Mouse (Mus musculus) CH12.LX (cell line): ENCODE data around the gene Slc6a16. TPM values are rescaled to one million over a fixed set of nuclear protein-coding genes. Genes with fewer than 3 reads are reported as not detected.

ENCODE experiments used
- DNase-seq: peaks from one replicate; pipeline ENCODE4 v3.0.0-alpha.2; 2013; ENCODE audit errors: extremely low read depth
- H3K27ac ChIP-seq: 2 replicates; pipeline ENCODE4 v1.5.1; 2012; ENCODE audit warnings: low read depth, mild to moderate bottlenecking, control low read depth, moderate library complexity; ENCODE audit not compliant: insufficient read depth
- H3K27me3 ChIP-seq: replicated peaks from 2 replicates; pipeline ENCODE3; 2012; ENCODE audit warnings: inconsistent platforms
- H3K36me3 ChIP-seq, 2 experiments: replicated peaks in 1 of 2; 2 replicates each; pipeline versions ENCODE3 to v1.6.1; 2012; ENCODE audit warnings: inconsistent platforms in 1 of 2, low read length in 1 of 2, mild to moderate bottlenecking in 1 of 2, mixed read lengths in 1 of 2, moderate library complexity in 1 of 2; ENCODE audit not compliant: control insufficient read depth in 1 of 2, insufficient read depth in 1 of 2
- H3K4me1 ChIP-seq, 2 experiments: 2 replicates each; pipeline ENCODE4 v1.6.1; 2012; ENCODE audit warnings: inconsistent platforms in 1 of 2, moderate library complexity in 1 of 2; ENCODE audit not compliant: insufficient read depth in 2 of 2, control insufficient read depth in 1 of 2
- H3K4me2 ChIP-seq: 2 replicates; pipeline ENCODE4 v1.6.1; 2012; ENCODE audit warnings: low read depth, mild to moderate bottlenecking, control low read depth; ENCODE audit not compliant: poor library complexity, insufficient read depth, severe bottlenecking
- H3K4me3 ChIP-seq, 3 experiments: fragments of 150-350 bp in 1 of 3; sonication (generic) in 1 of 3; replicated peaks in 1 of 3; 2 replicates each; pipeline versions ENCODE3 to v1.5.1; 2011 to 2012; ENCODE audit warnings: low read depth in 2 of 3, low read length in 2 of 3, mild to moderate bottlenecking in 2 of 3, moderate library complexity in 2 of 3, control low read depth in 1 of 3, improper control_type of control experiment in 1 of 3, inconsistent platforms in 1 of 3, mixed read lengths in 1 of 3; ENCODE audit not compliant: poor library complexity in 1 of 3
- H3K79me2 ChIP-seq: replicated peaks from 2 replicates; pipeline ENCODE4 v1.6.1; 2012; ENCODE audit warnings: mild to moderate bottlenecking, moderate library complexity; ENCODE audit not compliant: control insufficient read depth, poor library complexity, insufficient read depth, severe bottlenecking; ENCODE audit errors: extremely low read depth
- H3K9ac ChIP-seq: 2 replicates; pipeline ENCODE4 v1.6.1; 2012; ENCODE audit warnings: low read depth, mild to moderate bottlenecking, control low read depth, moderate library complexity; ENCODE audit not compliant: insufficient read depth
- H3K9me3 ChIP-seq: replicated peaks from 2 replicates; pipeline ENCODE3; 2012; ENCODE audit warnings: low read length, inconsistent platforms, mixed read lengths
- CHD2 ChIP-seq: IDR thresholded peaks from 2 replicates; pipeline ENCODE4 v1.6.1; 2011; ENCODE audit warnings: low read length, improper control_type of control experiment
- CTCF ChIP-seq, 2 experiments: IDR thresholded peaks in 1 of 2; conservative IDR thresholded peaks in 1 of 2; 2 replicates each; pipeline ENCODE4 v1.5.1; 2011 to 2012; ENCODE audit warnings: low read depth in 2 of 2, low read length in 2 of 2, improper control_type of control experiment in 1 of 2, inconsistent platforms in 1 of 2, mild to moderate bottlenecking in 1 of 2, moderate library complexity in 1 of 2
- E2F4 ChIP-seq: IDR thresholded peaks from 2 replicates; pipeline ENCODE4 v1.6.1; 2011; ENCODE audit warnings: low read depth, low read length, improper control_type of control experiment; ENCODE audit not compliant: insufficient replicate concordance
- ELF1 ChIP-seq: IDR thresholded peaks from 2 replicates; pipeline ENCODE4 v1.6.1; 2014; ENCODE audit warnings: low read depth, mild to moderate bottlenecking, inconsistent platforms, low read length, improper control_type of control experiment
- EP300 ChIP-seq: IDR thresholded peaks from 2 replicates; pipeline ENCODE4 v1.6.1; 2011; ENCODE audit warnings: low read length, improper control_type of control experiment
- ETS1 ChIP-seq: conservative IDR thresholded peaks from 2 replicates; pipeline ENCODE4 v1.6.1; 2012; ENCODE audit warnings: low read depth, mild to moderate bottlenecking, inconsistent platforms, low read length, improper control_type of control experiment, moderate library complexity
- IRF4 ChIP-seq: IDR thresholded peaks from 2 replicates; pipeline ENCODE4 v1.6.1; 2014; ENCODE audit warnings: low read depth, mild to moderate bottlenecking, inconsistent platforms, low read length, improper control_type of control experiment
- KAT2A ChIP-seq: IDR thresholded peaks from 2 replicates; pipeline ENCODE4 v1.6.1; 2012; ENCODE audit warnings: low read length, improper control_type of control experiment, inconsistent platforms; ENCODE audit not compliant: insufficient replicate concordance
- MAZ ChIP-seq: IDR thresholded peaks from 2 replicates; pipeline ENCODE4 v1.6.1; 2012; ENCODE audit warnings: low read depth, mild to moderate bottlenecking, inconsistent platforms, low read length, improper control_type of control experiment, moderate library complexity
- NRF1 ChIP-seq: IDR thresholded peaks from 2 replicates; pipeline ENCODE4 v1.6.1; 2014; ENCODE audit warnings: low read depth, mild to moderate bottlenecking, inconsistent platforms, low read length, improper control_type of control experiment, moderate library complexity
- PAX5 ChIP-seq: IDR thresholded peaks from 2 replicates; pipeline ENCODE4 v1.6.1; 2012; ENCODE audit warnings: low read length, inconsistent platforms, mixed read lengths
- RAD21 ChIP-seq: IDR thresholded peaks from 2 replicates; pipeline ENCODE4 v1.6.1; 2011; ENCODE audit warnings: low read depth, mild to moderate bottlenecking, low read length, improper control_type of control experiment, moderate library complexity
- RCOR1 ChIP-seq: conservative IDR thresholded peaks from 2 replicates; pipeline ENCODE4 v1.6.1; 2012; ENCODE audit warnings: low read depth, mild to moderate bottlenecking, inconsistent platforms, low read length, improper control_type of control experiment
- SIN3A ChIP-seq: IDR thresholded peaks from 2 replicates; pipeline ENCODE4 v1.6.1; 2012; ENCODE audit warnings: low read length, improper control_type of control experiment, inconsistent platforms
- TBP ChIP-seq: conservative IDR thresholded peaks from 2 replicates; pipeline ENCODE4 v1.6.1; 2011; ENCODE audit warnings: low read depth, low read length, improper control_type of control experiment
- TCF12 ChIP-seq: IDR thresholded peaks from 2 replicates; pipeline ENCODE4 v1.6.1; 2014; ENCODE audit warnings: low read depth, mild to moderate bottlenecking, inconsistent platforms, low read length, improper control_type of control experiment
- ZC3H11A ChIP-seq: IDR thresholded peaks from 2 replicates; pipeline ENCODE4 v1.6.1; 2012; ENCODE audit warnings: low read depth, mild to moderate bottlenecking, inconsistent platforms, low read length, improper control_type of control experiment
- dilution Hi-C: fragments of 300-500 bp; cut with MboI; formaldehyde crosslinking; loops from 2 replicates; pipeline ENCODE4 v1.14.3; 2020; ENCODE audit warnings: low sequenced_read_pairs; ENCODE audit not compliant: extremely low pct_unique_long_range_greater_than_20kb, extremely low pct_ligation_motif_present
- in situ Hi-C: fragments of 300-500 bp; cut with MboI; formaldehyde crosslinking; loops from 3 replicates; pipeline ENCODE4 v1.14.3; 2019; ENCODE audit warnings: low sequenced_read_pairs, low pct_ligation_motif_present, low pct_unique_long_range_greater_than_20kb, mixed read lengths
- polyA plus RNA-seq: library from polyadenylated mRNA; unstranded; fragments of >175 nt; gene quantifications from 2 replicates; pipeline ENCODE4 v1.2.1, GENCODE M21; 2012; ENCODE audit warnings: low read depth; ENCODE audit not compliant: insufficient read length
- total RNA-seq, 2 experiments: library from RNA; depleted of rRNA; stranded (reverse); fragments of 300-350 nt in 1 of 2; fragments of >200 nt in 1 of 2; gene quantifications; 2 replicates each; pipeline ENCODE4 v1.2.3; 2012 to 2014

The Slc6a16 gene
- total and polyA plus RNA-seq, 3 experiments = 0.08 to 0.37 (median 0.13) TPM

- Histone ChIP-seq H3K9ac (no peak overlapping the region), H3K36me3 (peaks cover 0 to 19% of the 10 kb centered on the region in 2 experiments), H3K27me3 (no peaks in the 10 kb centered on the region), H3K4me1 (no peaks in the 10 kb centered on the region)
- TF ChIP-seq ZC3H11A = no peak
- no peak for TF ChIP-seq EP300
- TF ChIP-seq KAT2A = no peak
- no peak for TF ChIP-seq TBP
- no peak for TF ChIP-seq RCOR1
- no peak for TF ChIP-seq PAX5
- no peak for TF ChIP-seq ELF1
- no peak for TF ChIP-seq E2F4
- TF ChIP-seq ETS1 = no peak
- no peak for TF ChIP-seq CHD2
- no peak for TF ChIP-seq SIN3A
- no peak for TF ChIP-seq TCF12
- TF ChIP-seq CTCF (conservative IDR thresholded peaks at IDR 0.05 in 1 of 2, IDR thresholded peaks at IDR 0.05 in 1 of 2; ENCODE audit: low read depth in 2 of 2, low read length in 2 of 2) = no peak
- TF ChIP-seq IRF4 = no peak
- no peak for TF ChIP-seq NRF1
- TF ChIP-seq RAD21 = no peak
- TF ChIP-seq MAZ = no peak
- TF ChIP-seq, all 38 proteins: peak for 0
- dilution Hi-C loops (no loop called here), in situ Hi-C loops (no loop called here)
- H3K4me2 ChIP-seq = no peak overlapping the region
- no peak for DNase-seq
- H3K4me3 ChIP-seq = no peak overlapping the region
- H3K9me3 ChIP-seq = peaks cover 17% of the 10 kb centered on the region
- H3K79me2 ChIP-seq = no peaks in the 10 kb centered on the region
- no peak overlapping the region for H3K27ac ChIP-seq
Observed at GRCm38 (mm10) chr7:45322245-45322644, 81.4 kb downstream of the Slc6a16 start.

Other genes with a start within 250 kb of the Slc6a16 start
Only the 20 nearest of the 38 such genes appear.
- gene Rcn3, start 148.9 kb upstream of the Slc6a16 start, total RNA-seq (2012; rRNA removed) = 0.38 and 0.42 TPM in 2 replicates
- gene Rcn3, start 148.9 kb upstream of the Slc6a16 start, total RNA-seq (2014; rRNA removed) = not detected in 2 replicates
- not detected in 2 replicates for gene Rcn3, start 148.9 kb upstream of the Slc6a16 start, polyA plus RNA-seq
- 0.13 and 0.17 TPM in 2 replicates for gene Fcgrt, start 137.2 kb upstream of the Slc6a16 start, total RNA-seq (2012; rRNA removed)
- not detected in 2 replicates for gene Fcgrt, start 137.2 kb upstream of the Slc6a16 start, total RNA-seq (2014; rRNA removed)
- gene Fcgrt, start 137.2 kb upstream of the Slc6a16 start, polyA plus RNA-seq = 0.15 and 0.16 TPM in 2 replicates
- 1,839 and 2,104 TPM in 2 replicates for gene Rps11, start 116.6 kb upstream of the Slc6a16 start, total RNA-seq (2012; rRNA removed)
- 898 and 923 TPM in 2 replicates for gene Rps11, start 116.6 kb upstream of the Slc6a16 start, total RNA-seq (2014; rRNA removed)
- gene Rps11, start 116.6 kb upstream of the Slc6a16 start, polyA plus RNA-seq = 1,465 and 1,699 TPM in 2 replicates
- gene Rpl13a, start 112.3 kb upstream of the Slc6a16 start, total RNA-seq (2012; rRNA removed) = 5,043 and 5,211 TPM in 2 replicates
- 2,822 and 2,851 TPM in 2 replicates for gene Rpl13a, start 112.3 kb upstream of the Slc6a16 start, total RNA-seq (2014; rRNA removed)
- gene Rpl13a, start 112.3 kb upstream of the Slc6a16 start, polyA plus RNA-seq = 4,154 and 5,174 TPM in 2 replicates
- 1.3 and 2.2 TPM in 2 replicates for gene Gm45713, start 104.9 kb upstream of the Slc6a16 start, total RNA-seq (2012; rRNA removed)
- not detected in 2 replicates for gene Gm45713, start 104.9 kb upstream of the Slc6a16 start, total RNA-seq (2014; rRNA removed)
- gene Gm45713, start 104.9 kb upstream of the Slc6a16 start, polyA plus RNA-seq = 1.4 TPM in 1 of 2 replicates, not detected in the other
- gene Flt3l, start 104.7 kb upstream of the Slc6a16 start, total RNA-seq (2012; rRNA removed) = 4.0 and 4.9 TPM in 2 replicates
- gene Flt3l, start 104.7 kb upstream of the Slc6a16 start, total RNA-seq (2014; rRNA removed) = 4.3 and 4.6 TPM in 2 replicates
- 11.4 and 14.9 TPM in 2 replicates for gene Flt3l, start 104.7 kb upstream of the Slc6a16 start, polyA plus RNA-seq
- gene Pih1d1, start 86.8 kb upstream of the Slc6a16 start, total RNA-seq (2012; rRNA removed) = 69.3 and 74.1 TPM in 2 replicates
- gene Pih1d1, start 86.8 kb upstream of the Slc6a16 start, total RNA-seq (2014; rRNA removed) = 37.2 and 37.4 TPM in 2 replicates
- 44.6 and 50.3 TPM in 2 replicates for gene Pih1d1, start 86.8 kb upstream of the Slc6a16 start, polyA plus RNA-seq
- 41.6 and 45.1 TPM in 2 replicates for gene Aldh16a1, start 86.5 kb upstream of the Slc6a16 start, total RNA-seq (2012; rRNA removed)
- gene Aldh16a1, start 86.5 kb upstream of the Slc6a16 start, total RNA-seq (2014; rRNA removed) = 26.9 and 27.8 TPM in 2 replicates
- gene Aldh16a1, start 86.5 kb upstream of the Slc6a16 start, polyA plus RNA-seq = 49.8 and 53.5 TPM in 2 replicates
- gene Slc17a7, start 77.1 kb upstream of the Slc6a16 start, total RNA-seq (2012; rRNA removed) = not detected in 2 replicates
- gene Slc17a7, start 77.1 kb upstream of the Slc6a16 start, total RNA-seq (2014; rRNA removed) = not detected in 2 replicates
- 0.11 TPM in 1 of 2 replicates, not detected in the other for gene Slc17a7, start 77.1 kb upstream of the Slc6a16 start, polyA plus RNA-seq
- gene Gfy, start 61.5 kb upstream of the Slc6a16 start, total RNA-seq (2012; rRNA removed) = not detected in 2 replicates
- not detected in 2 replicates for gene Gfy, start 61.5 kb upstream of the Slc6a16 start, total RNA-seq (2014; rRNA removed)
- gene Gfy, start 61.5 kb upstream of the Slc6a16 start, polyA plus RNA-seq = not detected in 2 replicates
- not detected in 2 replicates for gene Pth2, start 60.1 kb upstream of the Slc6a16 start, total RNA-seq (2012; rRNA removed)
- not detected in 2 replicates for gene Pth2, start 60.1 kb upstream of the Slc6a16 start, total RNA-seq (2014; rRNA removed)
- gene Pth2, start 60.1 kb upstream of the Slc6a16 start, polyA plus RNA-seq = not detected in 2 replicates
- gene Ccdc155, start 36.2 kb upstream of the Slc6a16 start, total RNA-seq (2012; rRNA removed) = 0.04 TPM in 1 of 2 replicates, not detected in the other
- gene Ccdc155, start 36.2 kb upstream of the Slc6a16 start, total RNA-seq (2014; rRNA removed) = not detected in 2 replicates
- not detected in 2 replicates for gene Ccdc155, start 36.2 kb upstream of the Slc6a16 start, polyA plus RNA-seq
- 1.3 and 1.6 TPM in 2 replicates for gene Dkkl1, start 28.9 kb upstream of the Slc6a16 start, total RNA-seq (2012; rRNA removed)
- gene Dkkl1, start 28.9 kb upstream of the Slc6a16 start, total RNA-seq (2014; rRNA removed) = 0.22 and 0.24 TPM in 2 replicates
- 0.44 and 0.60 TPM in 2 replicates for gene Dkkl1, start 28.9 kb upstream of the Slc6a16 start, polyA plus RNA-seq
- 0.38 and 0.71 TPM in 2 replicates for gene Tead2, start 25.3 kb upstream of the Slc6a16 start, total RNA-seq (2012; rRNA removed)
- gene Tead2, start 25.3 kb upstream of the Slc6a16 start, total RNA-seq (2014; rRNA removed) = 0.31 and 0.84 TPM in 2 replicates
- 2.5 and 3.0 TPM in 2 replicates for gene Tead2, start 25.3 kb upstream of the Slc6a16 start, polyA plus RNA-seq
- 71.3 and 91.1 TPM in 2 replicates for gene Cd37, start 2.0 kb upstream of the Slc6a16 start, total RNA-seq (2012; rRNA removed)
- 69.3 and 73.8 TPM in 2 replicates for gene Cd37, start 2.0 kb upstream of the Slc6a16 start, total RNA-seq (2014; rRNA removed)
- gene Cd37, start 2.0 kb upstream of the Slc6a16 start, polyA plus RNA-seq = 397 and 437 TPM in 2 replicates
- gene Slc6a21, start 36.4 kb downstream of the Slc6a16 start, total RNA-seq (2012; rRNA removed) = not detected in 2 replicates
- not detected in 2 replicates for gene Slc6a21, start 36.4 kb downstream of the Slc6a16 start, total RNA-seq (2014; rRNA removed)
- gene Slc6a21, start 36.4 kb downstream of the Slc6a16 start, polyA plus RNA-seq = not detected in 2 replicates
- gene Trpm4, start 92.7 kb downstream of the Slc6a16 start, total RNA-seq (2012; rRNA removed) = 10.7 and 17.6 TPM in 2 replicates
- 8.6 and 12.0 TPM in 2 replicates for gene Trpm4, start 92.7 kb downstream of the Slc6a16 start, total RNA-seq (2014; rRNA removed)
- 9.3 and 11.0 TPM in 2 replicates for gene Trpm4, start 92.7 kb downstream of the Slc6a16 start, polyA plus RNA-seq
- 0.13 and 0.21 TPM in 2 replicates for gene Hrc, start 94.2 kb downstream of the Slc6a16 start, total RNA-seq (2012; rRNA removed)
- gene Hrc, start 94.2 kb downstream of the Slc6a16 start, total RNA-seq (2014; rRNA removed) = not detected in 2 replicates
- 0.10 and 0.16 TPM in 2 replicates for gene Hrc, start 94.2 kb downstream of the Slc6a16 start, polyA plus RNA-seq
- gene Ppfia3, start 125.9 kb downstream of the Slc6a16 start, total RNA-seq (2012; rRNA removed) = 1.5 and 1.9 TPM in 2 replicates
- gene Ppfia3, start 125.9 kb downstream of the Slc6a16 start, total RNA-seq (2014; rRNA removed) = 0.21 and 0.32 TPM in 2 replicates
- gene Ppfia3, start 125.9 kb downstream of the Slc6a16 start, polyA plus RNA-seq = 0.57 and 0.61 TPM in 2 replicates
- 4.4 and 5.0 TPM in 2 replicates for gene Lin7b, start 129.5 kb downstream of the Slc6a16 start, total RNA-seq (2012; rRNA removed)
- 3.5 and 3.8 TPM in 2 replicates for gene Lin7b, start 129.5 kb downstream of the Slc6a16 start, total RNA-seq (2014; rRNA removed)
- gene Lin7b, start 129.5 kb downstream of the Slc6a16 start, polyA plus RNA-seq = 7.4 and 10.4 TPM in 2 replicates